In the genomic region with DNA sequence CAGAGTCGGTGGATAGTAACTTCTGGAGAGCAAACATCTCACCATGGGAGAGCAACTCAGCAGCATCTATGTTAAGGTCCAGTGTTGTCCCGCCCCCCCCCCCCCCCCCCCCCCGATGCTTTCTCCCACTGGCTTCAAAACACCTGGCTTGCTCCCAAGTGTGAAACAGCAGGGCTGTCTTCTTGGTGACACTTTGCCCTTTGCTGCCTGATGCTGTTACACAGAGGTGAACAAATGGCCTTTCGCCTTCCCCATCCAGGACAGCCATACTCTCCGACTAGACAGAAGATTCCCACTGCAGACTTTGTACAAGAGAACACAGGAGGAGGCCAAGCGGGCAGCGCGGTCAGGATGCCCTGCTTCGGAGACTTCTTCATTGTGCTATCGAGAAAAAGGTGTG, we compare ENCODE assay signal across 34 mouse cellular contexts.
"Had no signal": no experiment of that assay in that cellular context is flagged by ENCODE, and none has a peak within 500 bp of the region (broad histone marks: within the 10 kb centered on the region; RNA-seq: fewer than 3 reads in every experiment).

No protein-coding gene starts in this region.

- H3K4me3 ChIP-seq: heart, embryonic 10.5 days; heart, embryonic 13.5 days; heart, embryonic 15.5 days; hindbrain, embryonic 10.5 days; hindbrain, embryonic 12.5 days; hindbrain, embryonic 13.5 days; hindbrain, embryonic 15.5 days; intestine, embryonic 15.5 days; kidney, embryonic 15.5 days; layer of hippocampus, adult 2 months had no signal

- H3K27me3 ChIP-seq: heart, embryonic 13.5 days; heart, embryonic 15.5 days; hindbrain, embryonic 12.5 days; hindbrain, embryonic 13.5 days; hindbrain, embryonic 15.5 days; intestine, embryonic 15.5 days had no signal

- H3K36me3 ChIP-seq: heart, embryonic 10.5 days; heart, embryonic 13.5 days; heart, embryonic 15.5 days; hindbrain, embryonic 10.5 days; hindbrain, embryonic 12.5 days; hindbrain, embryonic 13.5 days; hindbrain, embryonic 15.5 days; intestine, embryonic 15.5 days; kidney, embryonic 15.5 days had no signal

- DNase-seq: heart, postnatal 10 days; heart, postnatal 14 days; heart, postnatal 36 days; heart, postnatal 4 days; kidney, adult 11 months; kidney, adult 18-20 months; kidney, adult 2 months; kidney, adult 8-10 months; kidney, adult 9 months; kidney, postnatal 10 days; kidney, postnatal 14 days; kidney, postnatal 25 days; kidney, postnatal 36 days; kidney, postnatal 4 days; layer of hippocampus, adult 9-11 months; layer of hippocampus, postnatal 36 days had no signal

- H3K9me3 ChIP-seq: heart, embryonic 10.5 days; heart, embryonic 13.5 days; heart, embryonic 15.5 days; hindbrain, embryonic 10.5 days; hindbrain, embryonic 12.5 days; hindbrain, embryonic 13.5 days; hindbrain, embryonic 15.5 days; intestine, embryonic 15.5 days; kidney, embryonic 15.5 days had no signal

- ATAC-seq: hindbrain, embryonic 16.5 days; hindbrain, postnatal 0 days; inflammation-experienced regulatory T-cells, adult 6 months; intestine, embryonic 15.5 days; intestine, embryonic 16.5 days; intestine, postnatal 0 days had no signal

- H3K9ac ChIP-seq: heart, embryonic 13.5 days; heart, embryonic 15.5 days; hindbrain, embryonic 12.5 days; hindbrain, embryonic 13.5 days; hindbrain, embryonic 14.5 days; hindbrain, embryonic 15.5 days; intestine, embryonic 15.5 days; kidney, embryonic 15.5 days had no signal

- H3K4me1 ChIP-seq: heart, embryonic 10.5 days; heart, embryonic 13.5 days; heart, embryonic 15.5 days; hindbrain, embryonic 10.5 days; hindbrain, embryonic 12.5 days; hindbrain, embryonic 13.5 days; hindbrain, embryonic 15.5 days; intestine, embryonic 15.5 days had no signal

- H3K27ac ChIP-seq: heart, embryonic 10.5 days; heart, embryonic 13.5 days; heart, embryonic 15.5 days; hindbrain, embryonic 10.5 days; hindbrain, embryonic 12.5 days; hindbrain, embryonic 13.5 days; hindbrain, embryonic 14.5 days; hindbrain, embryonic 15.5 days; hindbrain, postnatal 0 days; intestine, embryonic 15.5 days; kidney, embryonic 15.5 days; kidney, postnatal 0 days; layer of hippocampus, adult 2 months had no signal

- H3K4me2 ChIP-seq: heart, embryonic 11.5 days; heart, embryonic 13.5 days; heart, embryonic 15.5 days; hindbrain, embryonic 12.5 days; hindbrain, embryonic 13.5 days; hindbrain, embryonic 14.5 days; hindbrain, embryonic 15.5 days; intestine, embryonic 15.5 days; kidney, embryonic 15.5 days had no signal
